Mouse (Mus musculus) hindbrain, embryonic 16.5 days (tissue): Measurements from ENCODE around the gene Stx8. TPM values are rescaled to one million over a fixed set of nuclear protein-coding genes. Genes with fewer than 3 reads are reported as not detected.
A peak's percentile ranks its signal among the peaks of the same experiment; 100 is the strongest.

ENCODE experiments used
- ATAC-seq: fragments of 200-750 bp; cut with Nextera tagmentation; 2 replicates; pipeline ENCODE4 v1.8.0; 2017; ENCODE audit warnings: moderate TSS enrichment, moderate library complexity
- H3K27ac ChIP-seq: fragments of 300-500 bp; sonication (generic); 2 replicates; pipeline ENCODE4 v1.5.1; 2014; ENCODE audit warnings: low read depth, mild to moderate bottlenecking, control low read depth, low read length, moderate library complexity
- H3K27me3 ChIP-seq: fragments of 300-500 bp; sonication (generic); replicated peaks from 2 replicates; pipeline ENCODE4 v1.6.1; 2014; ENCODE audit warnings: low read length; ENCODE audit not compliant: control insufficient read depth, insufficient read depth
- H3K36me3 ChIP-seq: fragments of 300-500 bp; sonication (generic); 2 replicates; pipeline ENCODE4 v1.6.1; 2014; ENCODE audit warnings: mild to moderate bottlenecking, low read length, moderate library complexity, mixed read lengths; ENCODE audit not compliant: control insufficient read depth, insufficient read depth
- H3K4me1 ChIP-seq: fragments of 300-500 bp; sonication (generic); 2 replicates; pipeline ENCODE4 v1.6.1; 2014; ENCODE audit warnings: low read depth, low read length; ENCODE audit not compliant: control insufficient read depth, insufficient read depth
- H3K4me2 ChIP-seq: fragments of 300-500 bp; sonication (generic); 2 replicates; pipeline ENCODE4 v1.6.1; 2014; ENCODE audit warnings: mild to moderate bottlenecking, low read length, control low read depth, moderate library complexity
- H3K4me3 ChIP-seq: fragments of 300-500 bp; sonication (generic); 2 replicates; pipeline ENCODE4 v1.5.1; 2014; ENCODE audit warnings: mild to moderate bottlenecking, low read length, control low read depth, moderate library complexity
- H3K9ac ChIP-seq: fragments of 300-500 bp; sonication (generic); 2 replicates; pipeline ENCODE4 v1.6.1; 2014; ENCODE audit warnings: low read depth, mild to moderate bottlenecking, control low read depth, low read length, moderate library complexity
- H3K9me3 ChIP-seq: fragments of 300-500 bp; sonication (generic); 2 replicates; pipeline ENCODE4 v1.6.1; 2014; ENCODE audit warnings: mild to moderate bottlenecking, low read length, moderate library complexity; ENCODE audit not compliant: control insufficient read depth
- WGBS: fragments of 180-500 bp; shearing (Covaris S2); extraction: QIAGEN DNeasy Blood & Tissue Kit; methylation state at CpG from one replicate; pipeline ENCODE4 v1.1.7; 2014; 5-methylcytosine and 5-hydroxymethylcytosine counted together
- polyA plus RNA-seq: library from polyadenylated mRNA; unstranded; fragments of >200 nt; fragmentation: Nextera tagmentation; extraction: Ambion mirVana; gene quantifications from 2 replicates; pipeline ENCODE4 v1.2.1, GENCODE M21; 2015

Stx8 gene
- polyA plus RNA-seq, result 60.1 and 61.6 TPM in 2 replicates

GRCm38 (mm10) chr11:67965905-67966878 is at the start of gene Stx8:
Stx8 (plus strand) TSS chr11:67966193.
- peak; percentile 86 for ATAC-seq
- H3K27ac ChIP-seq, result no peak within 1 kb of the TSS
- WGBS, result under 1% methylated on average over 28 of the region's 28 CpGs

DNA sequence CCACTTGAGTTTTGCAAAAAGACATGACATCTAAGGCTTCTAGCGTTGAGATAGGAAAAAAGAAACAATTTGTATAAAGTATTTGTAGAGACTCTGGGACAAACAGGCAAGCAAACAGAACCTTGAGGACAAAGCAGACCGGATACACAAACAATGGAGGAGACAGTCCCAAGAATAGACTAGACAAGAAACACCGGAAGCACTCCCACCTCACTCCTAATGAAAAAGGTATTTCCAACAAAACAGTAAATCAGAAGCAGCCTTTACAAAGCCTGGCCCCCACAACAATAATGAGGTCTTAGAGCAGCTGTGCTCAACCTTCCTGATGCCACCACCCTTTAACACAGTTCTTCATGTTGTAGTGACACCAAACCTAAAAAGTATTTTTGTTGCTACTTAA is 48.9 kb upstream of the Stx8 start:
- Histone ChIP-seq H3K9me3 (no peaks in the 10 kb centered on the region), H3K9ac (no peak overlapping the region), H3K4me3 (no peak overlapping the region), H3K4me1 (peaks cover 6% of the 10 kb centered on the region), H3K27ac (no peak overlapping the region), H3K27me3 (peaks cover 18% of the 10 kb centered on the region), H3K4me2 (no peak overlapping the region), H3K36me3 (no peaks in the 10 kb centered on the region)
- no peak for ATAC-seq
- 80% methylated on average over 3 of the region's 3 CpGs for WGBS

More at GRCm38 (mm10) chr11:67965905-67966878, at the start of gene Stx8:
- peak within 1 kb of the TSS; percentile 91 for H3K9ac ChIP-seq
- H3K36me3 ChIP-seq, result peaks cover 3% of the 10 kb centered on the region; the same call in 1 of the 2 replicates
- peaks cover 12% of the 10 kb centered on the region for H3K4me1 ChIP-seq
- peak within 1 kb of the TSS; percentile 73 for H3K4me2 ChIP-seq
- H3K27me3 ChIP-seq, result no peaks in the 10 kb centered on the region
- H3K9me3 ChIP-seq, result no peaks in the 10 kb centered on the region
- H3K4me3 ChIP-seq, result peak within 1 kb of the TSS; percentile 88

GRCm38 (mm10) chr11:67919593-67919992 is 46.4 kb upstream of the Stx8 start:
- no peak overlapping the region for H3K27ac ChIP-seq
- 77% methylated on average over 5 of the region's 5 CpGs for WGBS
- H3K4me3 ChIP-seq, result no peak overlapping the region
- peaks cover 18% of the 10 kb centered on the region for H3K27me3 ChIP-seq
- H3K9me3 ChIP-seq, result no peaks in the 10 kb centered on the region
- no peak overlapping the region for H3K4me2 ChIP-seq
- H3K4me1 ChIP-seq, result peaks cover 6% of the 10 kb centered on the region
- no peak for ATAC-seq
- H3K36me3 ChIP-seq, result no peaks in the 10 kb centered on the region
- no peak overlapping the region for H3K9ac ChIP-seq

DNA sequence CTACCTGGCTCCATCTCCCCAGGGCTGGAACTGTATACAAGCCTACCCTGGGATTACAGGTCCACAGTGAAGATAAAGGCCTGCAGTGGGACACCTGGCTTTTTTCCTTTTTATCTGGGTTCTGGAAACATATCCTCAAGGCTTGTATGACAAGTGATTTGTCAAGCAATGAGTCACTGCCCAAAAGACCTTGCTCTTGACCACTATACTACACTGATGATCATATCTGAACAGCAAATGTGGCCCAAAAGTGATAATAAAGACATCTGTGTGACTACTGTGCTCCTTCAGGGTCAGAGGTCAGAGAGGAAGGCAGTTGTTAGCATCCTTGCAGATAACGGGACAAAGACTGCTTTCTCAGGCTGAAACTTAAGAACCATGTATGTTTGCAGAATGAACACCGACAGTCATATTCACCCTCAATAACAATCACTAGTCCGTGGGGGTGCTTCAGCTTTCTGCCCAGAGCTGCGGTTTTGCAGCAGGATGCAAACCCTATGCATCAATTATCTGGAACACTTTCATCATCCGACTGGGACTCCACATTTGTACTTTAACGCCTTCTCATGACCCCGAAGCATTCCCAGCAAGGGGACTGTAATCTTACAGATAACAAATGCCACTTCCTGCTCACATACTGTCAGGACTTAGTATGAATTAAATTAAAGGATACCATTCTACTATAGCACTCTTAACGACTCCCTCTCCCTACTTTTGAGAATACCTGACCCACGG is 45.6 kb upstream of the Stx8 start:
- H3K9ac ChIP-seq, result no peak overlapping the region
- peaks cover 18% of the 10 kb centered on the region for H3K27me3 ChIP-seq
- WGBS, result 49% methylated on average over 9 of the region's 9 CpGs
- no peak overlapping the region for H3K4me2 ChIP-seq
- no peak overlapping the region for H3K4me3 ChIP-seq
- H3K4me1 ChIP-seq, result peaks cover 6% of the 10 kb centered on the region
- ATAC-seq, result no peak
- no peaks in the 10 kb centered on the region for H3K9me3 ChIP-seq
- H3K36me3 ChIP-seq, result no peaks in the 10 kb centered on the region
- H3K27ac ChIP-seq, result no peak overlapping the region

- Histone ChIP-seq H3K9me3 (no peaks in the 10 kb centered on the region), H3K4me1 (peaks cover 6% of the 10 kb centered on the region), H3K27me3 (peaks cover 18% of the 10 kb centered on the region), H3K36me3 (no peaks in the 10 kb centered on the region), H3K27ac (peak overlapping the region; percentile 48; the same call in 1 of the 2 replicates), H3K4me2 (peak overlapping the region; percentile 100), H3K4me3 (peak overlapping the region; percentile 72), H3K9ac (peak overlapping the region; percentile 77)
- ATAC-seq, result peak; percentile 30; the same call in 1 of the 2 replicates
- 3% methylated on average over 47 of the region's 47 CpGs for WGBS
Measured at GRCm38 (mm10) chr11:67921091-67921826, 44.7 kb upstream of the Stx8 start.

GRCm38 (mm10) chr11:67921827-67922754 is 43.9 kb upstream of the Stx8 start, which contains the start of gene Usp43:
Usp43 (minus strand) TSS chr11:67922153.
- under 1% methylated on average over 57 of the region's 80 CpGs for WGBS
- peak; percentile 60; the same call in 1 of the 2 replicates for ATAC-seq
- Histone ChIP-seq H3K36me3 (no peaks in the 10 kb centered on the region), H3K4me3 (peak within 1 kb of the TSS; percentile 72), H3K27ac (peak within 1 kb of the TSS; percentile 48; the same call in 1 of the 2 replicates), H3K27me3 (peaks cover 18% of the 10 kb centered on the region), H3K9me3 (no peaks in the 10 kb centered on the region), H3K9ac (peak within 1 kb of the TSS; percentile 77), H3K4me1 (peaks cover 6% of the 10 kb centered on the region), H3K4me2 (peak within 1 kb of the TSS; percentile 100)

DNA sequence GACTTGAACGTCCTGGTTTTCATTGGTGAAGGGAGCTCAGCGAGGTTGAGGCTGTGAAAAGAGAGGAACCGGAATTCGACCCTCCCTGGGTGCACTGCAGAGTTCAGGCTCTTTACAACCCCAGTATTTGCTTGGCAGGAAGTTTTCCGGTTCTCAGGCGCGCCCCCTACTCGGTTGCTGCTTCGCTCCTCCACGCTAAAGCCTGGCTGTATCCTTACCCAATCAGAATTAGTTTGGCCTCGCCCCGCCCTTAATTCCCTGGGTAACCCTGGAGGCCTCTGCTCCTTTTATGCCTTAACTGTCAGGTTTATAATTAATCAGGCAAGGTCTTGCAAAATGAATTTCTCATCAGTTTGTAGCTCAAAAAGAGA is 43.3 kb upstream of the Stx8 start:
- Histone ChIP-seq H3K4me2 (peak overlapping the region; percentile 100), H3K4me3 (peak overlapping the region; percentile 72), H3K9me3 (no peaks in the 10 kb centered on the region), H3K4me1 (peaks cover 6% of the 10 kb centered on the region), H3K36me3 (no peaks in the 10 kb centered on the region), H3K27ac (no peak overlapping the region), H3K27me3 (peaks cover 18% of the 10 kb centered on the region), H3K9ac (no peak overlapping the region)
- ATAC-seq, result peak; percentile 83
- WGBS, result under 1% methylated on average over 12 of the region's 12 CpGs

GRCm38 (mm10) chr11:67923720-67924119 is 42.3 kb upstream of the Stx8 start:
- Histone ChIP-seq H3K9me3 (no peaks in the 10 kb centered on the region), H3K4me2 (no peak overlapping the region), H3K4me1 (peaks cover 6% of the 10 kb centered on the region), H3K4me3 (no peak overlapping the region), H3K9ac (no peak overlapping the region), H3K36me3 (no peaks in the 10 kb centered on the region), H3K27me3 (peaks cover 18% of the 10 kb centered on the region), H3K27ac (no peak overlapping the region)
- 95% methylated on average over 5 of the region's 5 CpGs for WGBS
- no peak for ATAC-seq
